Mouse (Mus musculus) spleen, adult 2 months (tissue): ENCODE data around the gene Nanos3. TPM values are rescaled to one million over a fixed set of nuclear protein-coding genes. Genes with fewer than 3 reads are reported as not detected.

ENCODE experiments used
- DNase-seq, 2 experiments: peaks; one replicate each; pipeline versions ENCODE4 v3.0.0 to v3.0.0-alpha.2; 2012 to 2021; ENCODE audit warnings: low spot score in 2 of 2, low read depth in 1 of 2
- H3K27ac ChIP-seq: fragments of 200-500 bp; 2 replicates; pipeline ENCODE4 v1.5.1; 2012; ENCODE audit warnings: low read length, inconsistent platforms; ENCODE audit not compliant: insufficient read depth
- H3K27me3 ChIP-seq: fragments of 200-500 bp; 2 replicates; pipeline ENCODE4 v1.6.1; 2012; ENCODE audit warnings: mild to moderate bottlenecking, moderate library complexity, low read length, inconsistent platforms; ENCODE audit not compliant: control insufficient read depth, insufficient read depth
- H3K36me3 ChIP-seq: fragments of 200-500 bp; 2 replicates; pipeline ENCODE4 v1.6.1; 2012; ENCODE audit warnings: mild to moderate bottlenecking, low read length, inconsistent platforms; ENCODE audit not compliant: control insufficient read depth, insufficient read depth
- H3K4me1 ChIP-seq: fragments of 200-500 bp; 2 replicates; pipeline ENCODE4 v1.6.1; 2011; ENCODE audit warnings: inconsistent platforms; ENCODE audit not compliant: control insufficient read depth, insufficient read depth, insufficient read length
- H3K4me3 ChIP-seq: fragments of 200-500 bp; 2 replicates; pipeline ENCODE4 v1.5.1; 2011; ENCODE audit warnings: mild to moderate bottlenecking, inconsistent platforms; ENCODE audit not compliant: insufficient read depth, insufficient read length; ENCODE audit errors: extremely low read depth
- CTCF ChIP-seq: fragments of 200-500 bp; IDR thresholded peaks from 2 replicates; pipeline ENCODE4 v1.5.1; 2011; ENCODE audit warnings: mild to moderate bottlenecking, inconsistent platforms; ENCODE audit not compliant: insufficient read depth, insufficient read length, insufficient replicate concordance; ENCODE audit errors: extremely low read depth
- POLR2A ChIP-seq: fragments of 200-500 bp; IDR thresholded peaks from 2 replicates; pipeline ENCODE4 v1.6.1; 2011; ENCODE audit warnings: low read depth, low read length, inconsistent platforms
- WGBS: fragments of 180-500 bp; shearing (Covaris S2); methylation state at CpG from one replicate; pipeline ENCODE4 v1.1.7; 2018; 5-methylcytosine and 5-hydroxymethylcytosine counted together
- polyA plus RNA-seq: library from polyadenylated mRNA; depleted of rRNA; stranded (reverse); fragments of >200 nt; gene quantifications from 2 replicates; pipeline ENCODE4 v1.2.3, GENCODE M21; 2012

The Nanos3 gene
- polyA plus RNA-seq, 1 experiment, result not detected

DNA sequence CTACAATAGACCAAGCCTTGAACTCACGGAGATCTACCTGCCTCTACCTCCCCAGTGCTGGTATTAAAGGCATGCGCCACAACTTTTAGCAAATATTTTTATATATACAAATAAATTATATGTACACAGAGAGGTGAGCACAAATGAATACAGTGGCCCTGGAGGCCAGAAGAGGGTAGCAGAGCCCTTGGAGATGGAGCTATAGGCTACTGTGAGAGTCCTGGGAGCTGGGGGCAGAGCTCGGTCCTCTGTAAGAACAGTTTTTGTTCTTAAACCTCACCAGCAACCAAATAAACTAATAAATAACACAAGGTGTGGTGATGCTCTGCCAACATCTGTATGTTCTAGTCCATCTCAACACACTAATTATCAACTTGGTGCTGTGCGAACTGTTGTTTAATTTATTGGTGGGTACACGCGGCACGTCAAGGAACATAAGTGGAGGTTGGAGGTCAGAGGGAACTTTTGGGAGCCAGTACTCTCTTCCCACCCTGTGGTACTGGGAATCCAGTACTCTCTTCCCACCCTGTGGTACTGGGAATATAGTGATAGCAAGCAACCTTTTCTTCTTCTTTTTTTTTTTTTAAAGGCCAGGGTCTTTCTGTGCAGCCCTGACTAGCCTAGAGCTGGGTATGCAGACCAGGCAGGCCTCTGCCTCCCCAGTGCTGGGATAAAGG, 5.3 kb upstream of the Nanos3 start:
- no peak for DNase-seq
- no peak overlapping the region for H3K4me3 ChIP-seq
- no peaks in the 10 kb centered on the region for H3K36me3 ChIP-seq
- H3K27ac ChIP-seq, result no peak overlapping the region
- TF ChIP-seq CTCF (no peak), POLR2A (no peak)
- peaks cover 5% of the 10 kb centered on the region for H3K4me1 ChIP-seq
- no peaks in the 10 kb centered on the region for H3K27me3 ChIP-seq
- WGBS, result 94% methylated on average over 7 of the region's 7 CpGs

DNA sequence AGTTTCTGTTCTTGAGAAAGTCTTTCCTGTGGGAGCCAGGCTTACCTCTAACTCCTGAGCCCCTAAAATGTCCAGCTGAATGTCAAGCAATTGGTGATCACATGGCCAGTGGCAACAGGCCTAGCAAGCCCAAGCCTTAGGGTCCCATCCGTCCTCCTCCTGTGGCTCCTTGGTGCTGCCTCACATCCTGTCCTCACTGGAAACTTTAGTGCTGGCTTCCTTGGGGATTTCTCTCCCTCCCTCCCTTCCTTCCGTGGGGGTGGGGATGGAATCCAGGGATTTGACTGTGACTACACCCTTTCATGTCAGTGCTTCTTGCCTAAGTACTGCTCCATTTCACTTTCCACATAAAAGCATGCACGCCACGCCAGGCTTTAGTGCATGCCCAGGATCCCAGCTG, 4.6 kb upstream of the Nanos3 start:
- TF ChIP-seq POLR2A (no peak), CTCF (no peak)
- H3K4me1 ChIP-seq, result peaks cover 5% of the 10 kb centered on the region

DNA sequence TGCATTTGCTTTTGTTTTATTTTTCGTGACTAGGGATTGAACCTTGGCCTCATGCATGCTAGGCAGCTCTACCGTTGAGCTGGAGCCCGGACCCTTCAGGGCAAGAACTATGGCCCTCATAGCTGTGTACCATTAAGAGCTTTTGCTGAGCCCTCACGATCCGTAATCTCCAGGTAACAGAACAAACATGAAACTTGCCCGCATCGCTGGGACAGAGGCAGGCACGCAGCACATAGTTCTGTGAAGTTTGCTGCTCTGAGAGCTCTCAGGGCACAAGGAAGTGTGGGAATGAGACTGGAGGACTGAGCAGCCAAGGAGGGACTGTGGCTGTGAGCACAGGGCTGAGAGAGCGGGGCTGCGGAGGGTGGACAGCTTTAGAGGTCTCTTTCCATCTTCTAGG, 3.7 kb upstream of the Nanos3 start:
- WGBS, result 96% methylated on average over 10 of the region's 10 CpGs
- Histone ChIP-seq H3K27me3 (no peaks in the 10 kb centered on the region), H3K4me3 (no peak overlapping the region), H3K27ac (no peak overlapping the region), H3K36me3 (no peaks in the 10 kb centered on the region), H3K4me1 (peaks cover 8% of the 10 kb centered on the region)
- no peak for DNase-seq
- TF ChIP-seq POLR2A (no peak), CTCF (no peak)

More for the DNA sequence above, 4.6 kb upstream of the Nanos3 start:
- Histone ChIP-seq H3K4me3 (no peak overlapping the region), H3K27me3 (no peaks in the 10 kb centered on the region), H3K27ac (no peak overlapping the region), H3K36me3 (no peaks in the 10 kb centered on the region)
- WGBS, result 87% methylated on average over 4 of the region's 4 CpGs
- no peak for DNase-seq

GRCm38 (mm10) chr8:84187065-84187755, 2.2 kb upstream of the Nanos3 start:
- Histone ChIP-seq H3K4me1 (peaks cover 3% of the 10 kb centered on the region), H3K36me3 (no peaks in the 10 kb centered on the region), H3K4me3 (peak overlapping the region; percentile 55), H3K27ac (peak overlapping the region; percentile 52), H3K27me3 (peaks cover 3% of the 10 kb centered on the region; the same call in 1 of the 2 replicates)
- DNase-seq, result peak; percentile 74 to 81
- TF ChIP-seq CTCF (peak; percentile 83; the same call in 1 of the 2 replicates), POLR2A (no peak; the same call in 1 of the 2 replicates)
- WGBS, result 3% methylated on average over 21 of the region's 21 CpGs

DNA sequence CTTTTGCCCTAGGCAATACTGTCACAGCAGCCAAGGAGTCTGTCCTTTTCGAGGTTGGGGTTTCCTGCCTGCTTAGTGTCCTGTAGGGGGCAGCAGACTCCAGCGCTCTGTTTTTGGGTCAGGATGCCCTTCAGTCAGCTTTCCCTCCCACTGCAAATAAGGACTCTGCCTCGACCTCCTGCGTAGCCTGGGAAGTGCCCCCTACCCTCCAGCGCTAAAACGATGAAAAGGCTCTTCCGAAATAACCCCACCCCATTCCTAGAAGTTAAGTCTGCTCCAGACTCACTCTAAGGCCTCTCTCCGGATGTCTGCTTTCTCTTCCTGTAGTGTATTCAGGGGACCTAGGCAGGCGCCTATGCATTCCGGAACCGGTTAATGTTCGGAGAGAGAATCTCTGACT, 1.5 kb upstream of the Nanos3 start:
- TF ChIP-seq CTCF (peak; percentile 98), POLR2A (no peak; the same call in 1 of the 2 replicates)
- DNase-seq, result peak; percentile 69 to 74
- H3K36me3 ChIP-seq, result no peaks in the 10 kb centered on the region
- H3K27me3 ChIP-seq, result peaks cover 3% of the 10 kb centered on the region; the same call in 1 of the 2 replicates
- WGBS, result 0% methylated on average over 12 of the region's 12 CpGs
- peak overlapping the region; percentile 52 for H3K27ac ChIP-seq
- H3K4me1 ChIP-seq, result peaks cover 3% of the 10 kb centered on the region
- peak overlapping the region; percentile 55 for H3K4me3 ChIP-seq

- H3K27me3 ChIP-seq, result peaks cover 3% of the 10 kb centered on the region; the same call in 1 of the 2 replicates
- peak overlapping the region; percentile 55 for H3K4me3 ChIP-seq
- TF ChIP-seq CTCF, result no peak
- no peak for TF ChIP-seq POLR2A
- DNase-seq, result no peak
- H3K27ac ChIP-seq, result no peak overlapping the region
- 25% methylated on average over 21 of the region's 21 CpGs for WGBS
- H3K36me3 ChIP-seq, result no peaks in the 10 kb centered on the region
- H3K4me1 ChIP-seq, result peaks cover 3% of the 10 kb centered on the region
Observed at GRCm38 (mm10) chr8:84184085-84185043, 653 bp downstream of the Nanos3 start.
